Mouse (Mus musculus): Measurements from ENCODE around the gene Klhl26. TPM values are rescaled to one million over a fixed set of nuclear protein-coding genes. Genes with fewer than 3 reads are reported as not detected.

Klhl26 gene
- 9.9 TPM for polyA plus RNA-seq (2017; shearing (Covaris generic))

GRCm38 (mm10) chr8:70476333-70477268 is at the start of gene Klhl26:
TSS of gene Klhl26 (minus strand) at chr8:70476968.

GRCm38 (mm10) chr8:70510228-70510915 is 33.6 kb upstream of the Klhl26 start, which contains the start of gene Uba52:
TSS of gene Uba52 (minus strand) at chr8:70510801.

GRCm38 (mm10) chr8:70506328-70507026 is 29.7 kb upstream of the Klhl26 start, which contains the start of gene Rex1bd:
TSS of gene Rex1bd (minus strand) at chr8:70506752.

GRCm38 (mm10) chr8:70492664-70493640 is 16.2 kb upstream of the Klhl26 start, which contains the start of gene Crlf1:
TSS of gene Crlf1 (plus strand) at chr8:70493158.

GRCm38 (mm10) chr8:70486941-70487520 is 10.3 kb upstream of the Klhl26 start, which contains the start of gene Tmem59l:
TSS of gene Tmem59l (minus strand) at chr8:70487358.

GRCm38 (mm10) chr8:70439055-70439847 is 37.5 kb downstream of the Klhl26 start, which contains the start of gene Crtc1:
TSS of gene Crtc1 (minus strand) at chr8:70439579.

Other genes starting within 250 kb of the Klhl26 start
- 27.4 TPM for gene Sugp2, start 242.7 kb downstream of the Klhl26 start, polyA plus RNA-seq (2017; shearing (Covaris generic))
- gene Armc6, start 242.5 kb downstream of the Klhl26 start, polyA plus RNA-seq (2017; shearing (Covaris generic)) = 11.4 TPM
- 0.74 TPM for gene Homer3, start 194.1 kb downstream of the Klhl26 start, polyA plus RNA-seq (2017; shearing (Covaris generic))
- 44.5 TPM for gene Ddx49, start 174.5 kb downstream of the Klhl26 start, polyA plus RNA-seq (2017; shearing (Covaris generic))
- gene Cope, start 174.4 kb downstream of the Klhl26 start, polyA plus RNA-seq (2017; shearing (Covaris generic)) = 268 TPM
- gene Cers1, start 161.2 kb downstream of the Klhl26 start, polyA plus RNA-seq (2017; shearing (Covaris generic)) = 0.16 TPM
- gene Gdf1, start 147.2 kb downstream of the Klhl26 start, polyA plus RNA-seq (2017; shearing (Covaris generic)) = 0.52 TPM
- gene Upf1, start 123.7 kb downstream of the Klhl26 start, polyA plus RNA-seq (2017; shearing (Covaris generic)) = 68.5 TPM
- gene Comp, start 103.4 kb downstream of the Klhl26 start, polyA plus RNA-seq (2017; shearing (Covaris generic)) = 2.8 TPM
- gene Crtc1, start 37.4 kb downstream of the Klhl26 start, polyA plus RNA-seq (2017; shearing (Covaris generic)) = 7.0 TPM
- not detected for gene Tmem59l, start 10.4 kb upstream of the Klhl26 start, polyA plus RNA-seq (2017; shearing (Covaris generic))
- not detected for gene Crlf1, start 16.2 kb upstream of the Klhl26 start, polyA plus RNA-seq (2017; shearing (Covaris generic))
- 57.8 TPM for gene Rex1bd, start 29.8 kb upstream of the Klhl26 start, polyA plus RNA-seq (2017; shearing (Covaris generic))
- gene Uba52, start 33.8 kb upstream of the Klhl26 start, polyA plus RNA-seq (2017; shearing (Covaris generic)) = 1,269 TPM
- gene Fkbp8, start 50.8 kb upstream of the Klhl26 start, polyA plus RNA-seq (2017; shearing (Covaris generic)) = 378 TPM
- gene Kxd1, start 51.0 kb upstream of the Klhl26 start, polyA plus RNA-seq (2017; shearing (Covaris generic)) = 64.6 TPM
- gene Ell, start 62.5 kb upstream of the Klhl26 start, polyA plus RNA-seq (2017; shearing (Covaris generic)) = 38.5 TPM
- 93.3 TPM for gene Isyna1, start 117.4 kb upstream of the Klhl26 start, polyA plus RNA-seq (2017; shearing (Covaris generic))
- gene Ssbp4, start 131.9 kb upstream of the Klhl26 start, polyA plus RNA-seq (2017; shearing (Covaris generic)) = 148 TPM
- not detected for gene Lrrc25, start 139.2 kb upstream of the Klhl26 start, polyA plus RNA-seq (2017; shearing (Covaris generic))
- gene Gdf15, start 155.5 kb upstream of the Klhl26 start, polyA plus RNA-seq (2017; shearing (Covaris generic)) = not detected
- 0.79 TPM for gene Pgpep1, start 183.4 kb upstream of the Klhl26 start, polyA plus RNA-seq (2017; shearing (Covaris generic))
- gene Lsm4, start 196.3 kb upstream of the Klhl26 start, polyA plus RNA-seq (2017; shearing (Covaris generic)) = 249 TPM
- 1,865 TPM for gene Jund, start 222.0 kb upstream of the Klhl26 start, polyA plus RNA-seq (2017; shearing (Covaris generic))
- gene Iqcn, start 226.5 kb upstream of the Klhl26 start, polyA plus RNA-seq (2017; shearing (Covaris generic)) = 0.22 TPM
- gene Gm3336, start 241.6 kb upstream of the Klhl26 start, polyA plus RNA-seq (2017; shearing (Covaris generic)) = not detected
- gene Pde4c, start 246.8 kb upstream of the Klhl26 start, polyA plus RNA-seq (2017; shearing (Covaris generic)) = 0.24 TPM